Mouse (Mus musculus) embryo, embryonic 10 days (tissue): ENCODE results near the gene 9930111J21Rik2.
"Not testable (repeated sequence)": the region's sequence is repeated elsewhere in the genome, so short reads cannot be mapped to it uniquely, and the experiment has no call there.

ENCODE experiments used
- DNase-seq: peaks from one replicate; pipeline ENCODE4 v3.0.0-alpha.2; 2015; ENCODE audit warnings: low spot score

Gene 9930111J21Rik2

DNA sequence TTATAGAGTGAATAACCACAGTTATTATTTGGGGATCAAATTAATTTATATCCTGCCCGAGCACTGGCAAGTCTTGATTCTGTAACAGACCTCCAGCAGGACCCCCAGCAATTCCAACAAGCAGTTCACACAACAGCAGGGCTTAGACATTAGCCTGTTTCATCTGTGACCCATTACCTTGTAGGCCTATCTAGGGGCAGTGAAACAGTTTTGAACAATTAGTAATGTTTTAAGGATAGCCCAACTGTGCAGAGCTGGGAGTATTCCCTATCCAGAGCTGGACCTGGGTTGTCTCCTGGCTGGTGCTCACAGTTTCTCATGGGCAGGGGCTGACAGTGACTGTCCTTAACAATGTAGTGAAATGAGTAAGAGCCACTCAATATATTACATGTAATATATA is 26.0 kb upstream of the 9930111J21Rik2 start:
- DNase-seq: no peak

DNA sequence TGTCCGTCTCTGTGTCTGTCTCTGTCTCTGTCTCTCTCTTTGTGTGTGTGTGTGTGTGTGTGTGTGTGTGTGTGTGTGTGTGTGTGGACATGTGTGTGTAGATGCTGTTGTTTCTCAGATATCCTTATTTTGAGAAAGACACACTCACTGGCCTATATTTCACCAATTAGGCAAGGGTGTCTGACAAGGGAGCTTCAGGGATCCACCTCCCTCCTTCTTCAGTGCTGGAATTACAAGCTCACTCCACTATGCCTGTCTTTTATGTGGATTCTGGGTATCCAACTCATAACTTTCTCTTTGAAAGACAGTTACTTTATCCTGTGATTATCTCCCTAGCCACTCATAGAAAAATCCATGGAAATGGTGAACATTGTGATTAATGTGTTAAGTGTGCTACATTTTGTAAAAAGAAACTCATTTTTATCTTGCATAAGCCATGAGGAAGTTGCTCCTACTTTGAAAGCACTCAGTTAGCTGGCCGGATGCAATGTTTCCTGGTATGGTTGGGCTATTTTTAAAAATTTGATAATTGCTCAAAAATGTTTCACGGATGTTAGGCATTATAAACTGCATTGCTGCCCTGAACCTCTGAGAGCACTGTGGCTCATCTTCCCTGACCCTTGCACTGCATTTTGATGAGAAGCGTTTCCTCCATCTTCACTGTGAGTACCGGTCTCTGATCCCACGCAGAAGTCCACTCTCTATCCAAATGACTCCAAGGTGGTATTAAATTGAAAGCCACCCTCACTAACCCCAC is 25.1 kb upstream of the 9930111J21Rik2 start, which contains the start of gene Ifi47:
Gene Ifi47 (plus strand): TSS at position 587 of the 757 bp plus-strand sequence.
- not testable (repeated sequence) for DNase-seq

GRCm38 (mm10) chr11:49068358-49068757 is 17.3 kb upstream of the 9930111J21Rik2 start:
- DNase-seq: no peak

GRCm38 (mm10) chr11:49063713-49064469 is 12.8 kb upstream of the 9930111J21Rik2 start, which contains the start of gene Tgtp2:
TSS of gene Tgtp2 (minus strand) at chr11:49064206.
- DNase-seq: not testable (repeated sequence)

DNA sequence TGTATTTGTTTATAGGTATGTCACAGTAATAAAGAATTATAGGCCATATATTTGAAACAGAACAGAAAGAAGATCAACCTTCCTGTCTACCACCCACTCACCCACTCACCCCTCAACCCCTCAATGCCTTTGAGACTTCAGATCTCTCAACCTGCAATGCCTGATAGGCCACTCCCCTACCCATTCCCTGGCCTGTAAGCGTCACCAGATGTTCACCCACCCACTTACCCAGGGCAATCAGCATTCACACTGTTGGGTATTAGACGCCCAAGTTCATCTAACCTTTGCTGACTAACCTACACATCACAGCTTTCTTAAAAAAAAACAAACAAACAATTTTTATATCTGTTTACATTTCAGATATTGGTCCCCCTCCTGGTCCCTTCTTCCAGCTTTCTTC is 10.8 kb upstream of the 9930111J21Rik2 start:
- DNase-seq: not testable (repeated sequence)

GRCm38 (mm10) chr11:49060061-49060460 is 9.0 kb upstream of the 9930111J21Rik2 start:
- DNase-seq: not testable (repeated sequence)

DNA sequence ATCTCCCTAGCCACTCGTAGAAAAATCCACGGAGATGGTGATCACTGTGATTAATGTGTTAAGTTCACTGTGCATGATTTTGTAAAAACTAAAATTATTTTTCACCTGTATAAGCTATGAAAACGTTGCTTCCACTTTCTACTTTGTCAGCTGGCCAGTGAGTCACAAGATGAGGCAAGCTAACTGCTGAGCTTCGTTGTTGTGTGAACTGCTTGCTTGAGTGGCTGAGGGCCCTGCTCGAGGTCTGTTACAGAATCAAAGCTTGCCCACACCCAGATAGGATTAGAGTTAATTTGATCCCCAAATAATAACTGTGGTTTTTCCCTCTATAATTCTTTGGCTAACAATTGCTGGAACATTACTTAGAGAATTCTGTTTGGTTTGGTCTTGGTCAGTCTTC is 852 bp upstream of the 9930111J21Rik2 start:
- not testable (repeated sequence) for DNase-seq

- DNase-seq: not testable (repeated sequence)
These were observed 978 bp downstream of the 9930111J21Rik2 start for GRCm38 (mm10) chr11:49050064-49050463.

- not testable (repeated sequence) for DNase-seq
These were observed 39.0 kb downstream of the 9930111J21Rik2 start for GRCm38 (mm10) chr11:49012074-49012473.

GRCm38 (mm10) chr11:49006785-49007184 is 44.3 kb downstream of the 9930111J21Rik2 start:
- not testable (repeated sequence) for DNase-seq

DNA sequence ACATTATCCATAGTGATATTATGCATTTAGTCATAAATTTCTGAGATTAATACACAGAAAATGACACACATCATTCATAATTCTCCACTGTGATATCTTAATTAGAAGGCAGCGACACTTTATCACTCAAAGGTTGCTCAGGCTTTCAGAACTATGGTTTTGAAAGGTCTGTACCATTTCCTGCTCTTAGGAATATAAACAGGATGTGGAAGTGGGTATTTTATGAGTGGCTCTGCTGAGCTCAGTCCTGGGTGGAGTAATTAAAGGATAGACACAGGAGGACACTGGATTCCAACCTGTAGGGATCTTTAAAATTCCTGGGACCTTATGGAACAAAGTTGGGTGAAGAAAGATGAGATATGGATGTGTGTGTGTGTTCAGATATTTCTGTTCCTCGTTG is 44.7 kb downstream of the 9930111J21Rik2 start:
- not testable (repeated sequence) for DNase-seq

- DNase-seq: not testable (repeated sequence)
These were observed 50.6 kb downstream of the 9930111J21Rik2 start for GRCm38 (mm10) chr11:49000411-49000810.

GRCm38 (mm10) chr11:48994018-48994417 is 57.0 kb downstream of the 9930111J21Rik2 start, which contains the start of gene Tgtp1:
TSS of gene Tgtp1 (minus strand) at chr11:48994172.
- peak; percentile 9 for DNase-seq

DNA sequence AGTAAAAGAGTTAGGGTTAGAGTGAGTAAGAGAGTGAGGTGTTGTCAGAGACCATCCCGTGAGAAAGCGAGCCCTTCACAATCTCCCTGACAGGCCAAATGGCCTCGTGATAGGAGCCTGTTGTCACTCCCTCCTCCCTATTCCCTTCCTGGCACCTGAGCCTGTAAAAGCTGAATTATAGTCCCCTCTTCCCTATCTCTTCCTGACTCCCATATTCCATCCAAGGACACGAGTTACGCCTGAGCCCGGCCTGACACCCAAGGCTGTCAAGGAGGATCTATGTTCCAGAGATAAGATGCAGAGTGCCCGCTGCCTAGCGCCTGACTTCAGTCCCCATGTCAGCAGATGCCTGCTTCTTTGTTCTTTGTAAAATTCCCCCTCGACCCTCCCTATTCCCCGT is 57.7 kb downstream of the 9930111J21Rik2 start:
- not testable (repeated sequence) for DNase-seq

- DNase-seq: not testable (repeated sequence)
These were observed 59.1 kb downstream of the 9930111J21Rik2 start, which contains the start of gene Gm12185 for GRCm38 (mm10) chr11:48991740-48992520. TSS of gene Gm12185 (minus strand) at chr11:48992226.

GRCm38 (mm10) chr11:48989981-48990380 is 61.1 kb downstream of the 9930111J21Rik2 start:
- not testable (repeated sequence) for DNase-seq

DNA sequence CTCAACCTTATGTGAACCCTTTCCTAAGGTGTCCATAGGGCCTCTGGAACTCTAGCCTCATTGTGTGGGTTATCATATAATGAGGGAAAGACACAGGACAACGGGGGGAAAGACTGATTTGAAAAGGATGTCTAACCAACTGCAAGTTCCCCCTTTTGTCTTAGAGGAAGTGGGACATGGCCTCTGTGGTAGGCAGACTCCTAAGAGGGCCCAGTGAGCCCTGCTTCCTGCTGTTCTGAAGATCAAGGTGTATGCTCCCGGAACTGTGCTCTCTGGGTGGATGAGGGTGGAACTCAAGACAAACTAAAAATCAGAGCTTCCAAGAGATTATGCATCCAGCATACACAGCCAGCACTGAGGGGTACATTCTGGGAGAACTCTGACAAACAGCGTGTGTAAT is 62.8 kb downstream of the 9930111J21Rik2 start:
- DNase-seq: not testable (repeated sequence)

DNA sequence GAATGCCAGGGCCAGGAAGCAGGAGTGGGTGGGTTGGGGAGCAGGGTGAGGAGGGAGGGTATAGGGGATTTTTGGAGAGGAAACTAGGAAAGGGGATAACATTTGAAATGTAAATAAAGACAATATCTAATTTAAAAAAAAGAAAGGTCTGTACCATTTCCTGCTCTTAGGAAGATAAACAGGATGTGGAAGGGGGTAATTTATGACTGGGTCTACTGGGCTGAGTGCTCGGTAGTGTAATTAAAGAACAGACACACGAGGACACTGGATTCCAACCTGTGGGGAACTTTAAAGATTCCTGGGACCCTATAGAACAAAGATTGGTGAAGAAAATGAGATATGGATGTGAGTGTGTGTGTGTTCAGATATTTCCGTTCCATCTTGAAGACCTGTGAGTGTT is 68.2 kb downstream of the 9930111J21Rik2 start:
- DNase-seq: not testable (repeated sequence)

GRCm38 (mm10) chr11:48980052-48980451 is 71.0 kb downstream of the 9930111J21Rik2 start:
- not testable (repeated sequence) for DNase-seq

DNA sequence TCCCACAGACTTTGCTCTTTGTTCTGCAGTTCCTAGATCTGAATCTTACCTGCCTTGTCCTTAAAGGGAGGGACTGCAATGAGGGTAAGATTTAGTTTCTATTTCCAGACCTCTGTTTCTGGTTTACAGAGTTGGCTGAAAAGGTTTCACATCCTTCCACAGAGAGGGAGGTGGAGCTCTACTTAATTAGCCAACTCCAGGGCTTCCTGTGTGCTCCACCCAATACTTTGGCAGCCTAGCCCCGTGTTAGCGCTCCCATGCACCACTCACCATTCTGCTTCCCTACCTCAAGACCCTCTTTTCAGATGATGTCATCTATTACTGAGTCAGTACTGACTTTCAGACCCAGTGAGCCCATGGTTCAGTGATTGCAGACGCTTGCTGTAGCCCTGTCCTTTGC is 71.8 kb downstream of the 9930111J21Rik2 start, which contains the start of gene 9930111J21Rik1:
Gene 9930111J21Rik1 (minus strand): TSS at position 148 of the 400 bp plus-strand sequence.
- not testable (repeated sequence) for DNase-seq

- DNase-seq: not testable (repeated sequence)
These were observed 72.7 kb downstream of the 9930111J21Rik2 start, which contains the start of gene Olfr56 for GRCm38 (mm10) chr11:48978240-48978939. TSS of gene Olfr56 (plus strand) at chr11:48978889.
